Mouse (Mus musculus) liver, adult 2 months (tissue): Measurements from ENCODE around the gene Insm1.

Experiments
- CTCF ChIP-seq: fragments of 200-500 bp; IDR thresholded peaks from 2 replicates; pipeline ENCODE4 v1.5.1; 2011; ENCODE audit warnings: low read depth, low read length, control low read depth
- POLR2A ChIP-seq: fragments of 200-500 bp; IDR thresholded peaks from 2 replicates; pipeline ENCODE4 v1.6.1; 2011; ENCODE audit warnings: low read length, control low read depth; ENCODE audit not compliant: insufficient read depth; ENCODE audit errors: extremely low read depth

DNA sequence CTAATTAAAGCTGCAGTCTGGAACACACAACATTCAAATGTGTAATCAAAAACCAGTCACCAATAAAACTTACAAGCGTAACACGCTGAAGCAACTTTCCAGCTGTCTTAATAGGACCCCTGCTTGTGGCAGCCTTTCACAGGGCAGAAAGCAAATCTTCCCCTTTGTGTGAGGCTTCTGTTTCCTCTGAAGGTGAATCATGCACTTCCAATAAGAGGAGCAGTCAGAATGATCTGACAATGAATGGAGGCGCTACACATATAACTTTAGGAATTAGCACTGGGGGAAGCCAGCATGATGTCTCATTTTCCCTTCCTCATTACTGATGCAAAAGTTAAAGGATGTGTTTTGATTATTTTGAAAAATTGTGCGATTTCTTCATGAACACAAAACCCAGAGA lies 39.4 kb downstream of the Insm1 start:
- TF ChIP-seq POLR2A (no peak), CTCF (no peak)
